Mouse (Mus musculus): ENCODE data around the gene Isg20. TPM values are rescaled to one million over a fixed set of nuclear protein-coding genes. Genes with fewer than 3 reads are reported as not detected.

The Isg20 gene
- 1 to 10 TPM; 6.5 to 8.8 TPM for total RNA-seq (2021)
- long read RNA-seq, experiment 1, transcript Isg20-201 (4 exons, 1,083 nt): major isoform, 5 of 8 reads
- long read RNA-seq, experiment 1, partial matches to known transcripts: 0 of 8 reads
- long read RNA-seq, experiment 1, other reads (novel, unspliced or antisense): 0 of 8 reads
- long read RNA-seq, experiment 2, partial matches to known transcripts: 0 of 1 reads
- long read RNA-seq, experiment 2, other reads (novel, unspliced or antisense): 0 of 1 reads

- DNase-seq: no peak
These were observed at the start of gene Isg20 for GRCm38 (mm10) chr7:78912974-78913474. Gene Isg20, plus strand, starts transcription at chr7:78913424.

GRCm38 (mm10) chr7:78863796-78864445, 49.3 kb upstream of the Isg20 start:
- no peak for DNase-seq

GRCm38 (mm10) chr7:78864446-78864802, 48.8 kb upstream of the Isg20 start:
- no peak for DNase-seq

- no peak for DNase-seq
These were observed 47.8 kb upstream of the Isg20 start for GRCm38 (mm10) chr7:78865212-78865949.

GRCm38 (mm10) chr7:78868731-78869130, 44.5 kb upstream of the Isg20 start:
- no peak for DNase-seq

- DNase-seq: no peak
These were observed 40.9 kb upstream of the Isg20 start for GRCm38 (mm10) chr7:78872366-78872765.

GRCm38 (mm10) chr7:78872831-78873230, 40.4 kb upstream of the Isg20 start:
- no peak for DNase-seq

GRCm38 (mm10) chr7:78881607-78882468, 31.4 kb upstream of the Isg20 start:
- no peak for DNase-seq

GRCm38 (mm10) chr7:78882469-78882837, 30.8 kb upstream of the Isg20 start:
- DNase-seq: peak; percentile 51

- no peak for DNase-seq
These were observed 30.1 kb upstream of the Isg20 start for GRCm38 (mm10) chr7:78883016-78883725.

GRCm38 (mm10) chr7:78883726-78884060, 29.5 kb upstream of the Isg20 start:
- DNase-seq: no peak

GRCm38 (mm10) chr7:78884139-78884538, 29.1 kb upstream of the Isg20 start:
- no peak for DNase-seq

- no peak for DNase-seq
These were observed 27.8 kb upstream of the Isg20 start for GRCm38 (mm10) chr7:78885404-78885803.

GRCm38 (mm10) chr7:78886496-78886895, 26.7 kb upstream of the Isg20 start:
- no peak for DNase-seq

- no peak for DNase-seq
These were observed 25.8 kb upstream of the Isg20 start for GRCm38 (mm10) chr7:78887431-78887842.

- DNase-seq: peak; percentile 96
These were observed 22.6 kb upstream of the Isg20 start for GRCm38 (mm10) chr7:78890641-78891040.

- DNase-seq: no peak
These were observed 19.3 kb upstream of the Isg20 start for GRCm38 (mm10) chr7:78893917-78894316.

GRCm38 (mm10) chr7:78895021-78895652, 18.1 kb upstream of the Isg20 start:
- DNase-seq: no peak

GRCm38 (mm10) chr7:78895653-78896333, 17.4 kb upstream of the Isg20 start, which contains the start of gene Aen:
Gene Aen, plus strand, starts transcription at chr7:78895854.
- peak; percentile 99 for DNase-seq

- DNase-seq: no peak
These were observed 15.7 kb upstream of the Isg20 start for GRCm38 (mm10) chr7:78897567-78897966.
